Mouse (Mus musculus) heart, postnatal 4 days (tissue): ENCODE data around the gene Arhgef28. TPM values are rescaled to one million over a fixed set of nuclear protein-coding genes. Genes with fewer than 3 reads are reported as not detected.

Source experiments
- DNase-seq: peaks from one replicate; pipeline ENCODE4 v3.0.0; 2021
- total RNA-seq, 2 experiments: library from RNA; stranded (reverse); gene quantifications; 2 replicates each; pipeline ENCODE4 v1.2.3; 2021

Arhgef28 gene
- total RNA-seq, 2 experiments from 2014 or later, result 7.0 to 9.8 TPM

DNA sequence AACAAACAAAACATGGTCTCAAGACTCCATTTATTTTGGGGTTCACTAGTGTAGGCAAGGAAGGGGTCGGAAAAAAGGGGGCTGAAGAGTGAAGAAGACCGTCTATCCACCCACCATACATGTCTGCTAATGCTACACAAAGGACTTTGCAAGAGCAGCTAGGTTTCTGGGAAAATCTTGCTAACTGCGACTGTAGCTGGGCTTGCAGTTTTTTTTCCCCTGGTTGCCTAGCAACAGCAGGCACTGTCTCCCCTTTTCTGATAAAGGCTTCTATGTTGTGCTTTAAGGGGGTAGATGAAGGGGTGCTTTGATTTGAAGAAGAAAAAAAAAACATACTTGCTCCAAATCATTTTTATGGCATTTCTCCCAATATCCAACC is 305.9 kb downstream of the Arhgef28 start:
- DNase-seq, result no peak

DNA sequence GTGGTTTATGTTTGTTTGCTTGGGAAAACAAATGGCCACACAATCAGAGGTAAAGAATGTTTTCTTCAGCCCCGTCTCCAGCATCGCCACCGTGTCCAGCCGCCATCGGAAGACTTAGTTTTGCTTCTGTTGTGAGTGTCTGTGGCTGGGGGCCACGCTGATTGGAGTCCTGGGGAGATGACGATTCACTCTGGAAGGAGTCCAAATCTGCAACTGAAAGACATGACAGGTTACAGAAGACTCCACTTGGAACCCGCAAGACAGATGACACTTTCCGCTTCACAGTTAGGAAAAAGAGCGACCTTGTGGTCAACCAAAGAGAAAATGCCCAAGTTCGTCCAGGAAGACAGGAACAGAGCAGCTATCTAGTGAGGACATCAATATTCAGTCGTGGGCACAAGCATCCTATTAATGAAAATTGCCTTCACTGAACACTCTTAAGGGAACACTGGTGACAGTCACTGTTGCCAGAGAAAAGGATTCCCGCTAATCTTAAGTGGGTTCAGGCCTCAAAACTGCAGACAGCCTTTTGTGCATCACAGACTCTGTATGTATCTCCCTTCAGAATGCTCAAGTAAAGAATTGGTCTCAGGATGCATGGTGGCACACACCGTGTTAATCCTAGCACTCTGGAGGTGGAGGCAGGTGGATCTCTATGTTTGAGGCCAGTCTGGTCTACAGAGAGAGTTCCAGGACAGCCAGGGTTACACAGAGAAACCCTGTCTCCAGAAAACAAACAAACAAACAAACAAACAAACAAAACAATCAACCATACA is 306.4 kb downstream of the Arhgef28 start:
- no peak for DNase-seq

GRCm38 (mm10) chr13:97898590-97898989 is 307.6 kb downstream of the Arhgef28 start:
- no peak for DNase-seq

DNA sequence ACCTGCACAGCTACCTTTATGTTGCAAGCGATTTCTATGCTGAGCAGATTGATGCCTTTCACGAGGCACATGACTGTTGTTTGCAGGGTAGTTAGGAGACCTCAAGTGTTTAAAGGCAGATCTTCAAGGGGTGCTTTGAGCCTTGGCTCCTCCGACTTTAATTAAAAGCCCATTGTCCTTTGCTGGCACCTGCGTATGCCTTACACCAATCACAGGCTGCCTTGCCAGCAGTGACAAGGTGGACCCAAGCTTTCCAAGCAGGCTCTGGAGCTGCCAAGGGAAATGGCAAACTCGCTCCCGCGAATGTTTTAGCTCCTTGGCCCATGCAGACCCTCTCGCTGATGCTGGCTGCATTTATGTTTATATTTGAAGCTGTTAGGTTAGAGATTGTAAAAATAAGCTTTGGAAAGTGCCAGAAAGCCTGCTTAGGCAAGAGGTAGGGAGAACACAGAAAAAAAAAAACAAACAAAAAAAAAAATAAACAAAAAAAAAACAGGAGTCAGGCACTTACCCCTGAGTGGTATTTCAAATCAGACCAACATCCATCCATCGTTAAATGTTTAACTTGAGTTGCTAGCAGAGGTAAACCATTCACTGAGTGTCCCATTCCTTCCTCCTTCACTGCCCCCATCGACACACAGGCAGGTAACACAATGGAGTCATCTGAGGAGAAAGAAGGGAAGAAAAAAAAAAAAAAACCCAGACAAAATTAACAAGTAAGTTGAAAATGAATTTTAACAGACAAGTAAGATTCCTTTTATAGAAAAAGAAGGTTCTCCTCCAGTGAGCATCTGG is 313.0 kb downstream of the Arhgef28 start:
- no peak for DNase-seq

GRCm38 (mm10) chr13:97892089-97892884 is 314.0 kb downstream of the Arhgef28 start:
- DNase-seq, result no peak

- no peak for DNase-seq
Measured at GRCm38 (mm10) chr13:97888046-97888445, 318.2 kb downstream of the Arhgef28 start.

- no peak for DNase-seq
Measured at GRCm38 (mm10) chr13:97887558-97887957, 318.7 kb downstream of the Arhgef28 start.

DNA sequence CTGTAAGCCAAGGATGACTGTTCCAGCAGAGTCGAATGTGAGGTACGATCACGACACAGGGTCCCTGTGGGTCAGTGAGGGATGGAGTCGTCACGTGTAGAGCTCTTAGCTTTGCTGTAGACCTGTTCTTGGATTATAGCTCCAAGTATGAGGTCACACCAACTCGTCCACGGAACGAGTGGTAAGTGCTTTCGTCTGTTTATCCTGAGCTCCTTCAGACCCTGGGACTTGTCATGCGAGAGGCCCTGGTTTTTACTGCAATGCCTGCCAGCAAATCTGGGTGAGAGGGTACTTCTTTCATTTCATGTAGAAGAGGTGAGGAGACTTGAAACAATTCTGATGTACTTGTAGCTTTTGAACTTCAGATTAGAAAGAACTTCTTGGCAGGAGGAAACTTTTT is 322.6 kb downstream of the Arhgef28 start:
- no peak for DNase-seq

DNA sequence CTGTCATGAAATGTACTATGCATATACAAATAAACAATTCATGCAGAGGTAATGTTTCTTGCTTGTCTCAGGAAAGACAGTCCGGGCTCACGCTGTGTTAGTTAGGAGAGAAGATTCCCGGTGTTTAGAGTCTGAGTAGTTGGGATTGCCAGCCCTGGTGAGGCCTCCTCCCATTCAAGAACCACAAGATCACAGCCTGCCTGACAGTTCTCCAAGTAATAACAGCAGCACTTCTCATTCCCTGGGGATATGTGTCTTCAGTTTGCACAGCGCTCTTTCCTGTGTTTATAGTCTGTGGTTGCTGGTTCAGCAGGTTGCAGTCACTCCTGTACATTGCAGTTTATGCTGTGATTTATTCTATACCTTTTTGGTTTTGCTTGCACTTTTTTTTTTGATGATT is 329.8 kb downstream of the Arhgef28 start:
- no peak for DNase-seq

- DNase-seq, result no peak
Measured at GRCm38 (mm10) chr13:97876031-97876430, 330.2 kb downstream of the Arhgef28 start.

DNA sequence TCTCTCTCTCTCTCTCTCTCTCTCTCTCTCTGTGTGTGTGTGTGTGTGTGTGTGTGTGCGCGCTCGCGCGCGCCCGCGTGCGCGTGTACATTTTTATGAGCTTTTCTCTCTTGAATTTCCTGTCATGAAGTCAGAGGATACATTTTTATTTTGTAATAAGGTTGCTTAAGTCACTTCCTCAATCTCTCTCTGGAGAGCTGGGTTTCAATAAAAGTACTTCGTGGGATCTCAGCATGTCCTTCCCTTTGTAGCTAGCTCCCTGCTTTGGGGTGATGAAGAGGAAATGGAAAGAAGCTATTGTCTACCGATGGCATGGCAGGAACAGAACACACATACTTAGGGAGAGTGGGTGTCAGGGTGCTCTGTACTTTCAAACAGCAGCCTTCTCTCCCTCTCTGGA is 336.8 kb downstream of the Arhgef28 start:
- DNase-seq, result no peak

DNA sequence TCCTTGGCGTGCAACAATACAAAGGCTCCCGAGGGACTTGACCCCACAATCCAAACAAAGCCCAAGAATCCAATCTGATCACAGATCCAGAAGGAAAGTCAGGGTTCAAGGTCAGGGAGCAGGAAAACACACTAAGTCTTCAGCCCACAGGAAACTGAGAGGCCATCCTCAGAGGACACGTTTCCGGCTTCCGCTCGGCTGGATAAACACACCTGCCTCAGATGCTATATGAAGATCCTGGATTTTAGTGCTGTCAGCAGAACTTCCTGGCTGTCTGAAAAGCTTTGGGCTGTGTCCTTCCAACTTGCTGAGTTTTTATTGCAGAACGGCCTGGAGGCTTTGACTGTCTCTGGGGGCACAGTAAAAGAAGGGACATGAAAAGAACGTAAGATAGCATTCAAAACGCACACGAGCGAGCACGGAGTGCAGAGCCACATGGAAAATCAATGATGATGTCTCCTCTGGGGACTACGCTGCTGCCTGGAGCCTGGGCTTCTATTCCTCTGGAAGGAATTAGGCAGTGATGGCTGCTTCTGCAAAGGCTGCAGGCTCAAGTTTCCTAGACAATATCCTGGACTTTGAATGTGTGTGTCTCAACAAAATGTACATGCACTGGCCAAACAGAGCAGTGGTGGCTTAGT is 338.8 kb downstream of the Arhgef28 start:
- DNase-seq, result no peak

- peak; percentile 47 for DNase-seq
Measured at GRCm38 (mm10) chr13:97859071-97859470, 347.2 kb downstream of the Arhgef28 start.

DNA sequence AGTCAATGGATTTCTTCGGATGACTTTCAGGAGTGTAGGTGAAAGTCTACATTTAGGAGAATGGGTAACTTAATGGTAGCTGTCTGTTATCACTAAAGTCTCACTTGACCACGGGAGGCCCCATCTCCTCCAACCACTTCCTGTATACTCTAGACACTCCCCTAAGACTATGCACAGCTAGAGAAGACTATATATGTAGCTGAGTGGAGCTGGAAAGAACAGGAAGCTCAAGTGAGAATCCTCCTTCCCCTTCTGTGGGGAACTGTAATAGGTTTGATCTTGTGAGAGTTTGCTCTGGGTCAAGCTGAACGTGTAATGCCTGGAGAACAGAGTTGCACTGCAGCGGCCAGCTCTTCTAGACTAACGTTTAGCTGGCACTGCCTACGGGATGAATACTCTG is 348.4 kb downstream of the Arhgef28 start:
- no peak for DNase-seq

DNA sequence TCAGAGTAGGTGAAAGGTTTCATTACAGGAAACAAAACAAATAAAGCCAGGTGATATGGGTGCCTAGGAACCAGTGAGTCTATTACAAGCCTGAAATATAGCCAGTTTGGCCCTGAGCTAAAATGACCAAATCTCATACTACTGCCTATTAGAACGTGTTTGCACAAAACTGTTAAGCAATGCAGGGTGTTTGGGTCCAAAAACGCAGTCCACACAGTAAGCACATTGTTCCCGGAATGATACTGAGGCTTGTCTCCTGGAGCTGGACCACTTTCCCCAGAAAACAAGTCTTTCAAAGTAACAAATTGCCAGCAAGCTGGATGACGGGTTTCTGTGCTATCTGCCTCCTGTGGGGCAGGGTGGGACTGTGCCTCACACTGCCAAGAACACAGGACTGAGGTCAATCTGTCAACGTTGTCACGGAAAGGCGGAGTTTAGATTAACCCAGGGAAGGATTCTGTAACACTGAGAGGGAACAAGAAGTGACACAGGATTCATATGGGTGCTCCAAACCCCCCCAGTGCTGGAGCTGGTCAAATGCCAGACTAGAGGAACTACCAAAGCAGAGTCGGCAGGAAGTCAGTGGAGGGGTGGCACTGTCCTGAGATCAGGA is 352.8 kb downstream of the Arhgef28 start:
- DNase-seq, result peak; percentile 63

Other genes starting within 250 kb of the Arhgef28 start
- 10 to 100 TPM in 1 of 2 experiments, 1 to 10 TPM in 1; 9.7 to 11.6 TPM for gene Utp15, start 56.6 kb upstream of the Arhgef28 start, total RNA-seq
- gene Ankra2, start 56.6 kb upstream of the Arhgef28 start, total RNA-seq, result 10 to 100 TPM; 20.8 to 21.8 TPM
- gene Gm21976, start 73.4 kb upstream of the Arhgef28 start, total RNA-seq, result not detected
- 100 to 1,000 TPM; 291 to 301 TPM for gene Btf3, start 110.6 kb upstream of the Arhgef28 start, total RNA-seq
- gene Foxd1, start 147.8 kb upstream of the Arhgef28 start, total RNA-seq, result under 1 TPM; 0.14 to 0.24 TPM